Mouse (Mus musculus) kidney, adult 9 months (tissue): ENCODE measurements around the gene Gja10.

Source experiments
- DNase-seq: peaks from one replicate; pipeline ENCODE4 v3.0.0; 2022

The Gja10 gene

GRCm38 (mm10) chr4:32602660-32603059 lies at the start of gene Gja10:
Gene Gja10 (minus strand): TSS chr4:32602760.
- DNase-seq: no peak

- no peak for DNase-seq
Measured at GRCm38 (mm10) chr4:32651669-32652068, 49.1 kb upstream of the Gja10 start.

GRCm38 (mm10) chr4:32621637-32622036 lies 19.1 kb upstream of the Gja10 start:
- DNase-seq: no peak

- DNase-seq: peak; percentile 100
Measured at GRCm38 (mm10) chr4:32615034-32615881, 12.7 kb upstream of the Gja10 start, which contains the start of gene Casp8ap2. Gene Casp8ap2 (plus strand): TSS chr4:32615451.

GRCm38 (mm10) chr4:32601135-32601534 lies 1.4 kb downstream of the Gja10 start:
- peak; percentile 33 for DNase-seq

GRCm38 (mm10) chr4:32588237-32588636 lies 14.3 kb downstream of the Gja10 start:
- DNase-seq: no peak

- DNase-seq: no peak
Measured at GRCm38 (mm10) chr4:32587543-32587942, 15.0 kb downstream of the Gja10 start.

- DNase-seq: peak; percentile 62
Measured at GRCm38 (mm10) chr4:32586596-32586995, 16.0 kb downstream of the Gja10 start.

- DNase-seq: no peak
Measured at GRCm38 (mm10) chr4:32584181-32584580, 18.4 kb downstream of the Gja10 start.

GRCm38 (mm10) chr4:32579850-32580249 lies 22.7 kb downstream of the Gja10 start:
- DNase-seq: no peak

GRCm38 (mm10) chr4:32575165-32575564 lies 27.4 kb downstream of the Gja10 start:
- DNase-seq: no peak

GRCm38 (mm10) chr4:32574604-32575003 lies 28.0 kb downstream of the Gja10 start:
- no peak for DNase-seq

GRCm38 (mm10) chr4:32573586-32573985 lies 29.0 kb downstream of the Gja10 start:
- peak; percentile 30 for DNase-seq

GRCm38 (mm10) chr4:32572118-32572517 lies 30.4 kb downstream of the Gja10 start:
- peak; percentile 56 for DNase-seq

GRCm38 (mm10) chr4:32571441-32571840 lies 31.1 kb downstream of the Gja10 start:
- no peak for DNase-seq

GRCm38 (mm10) chr4:32570939-32571317 lies 31.6 kb downstream of the Gja10 start:
- no peak for DNase-seq

GRCm38 (mm10) chr4:32569995-32570938 lies 32.3 kb downstream of the Gja10 start:
- DNase-seq: peak; percentile 47

GRCm38 (mm10) chr4:32569054-32569453 lies 33.5 kb downstream of the Gja10 start:
- no peak for DNase-seq

GRCm38 (mm10) chr4:32564918-32565317 lies 37.6 kb downstream of the Gja10 start:
- DNase-seq: no peak

- DNase-seq: no peak
Measured at GRCm38 (mm10) chr4:32564416-32564815, 38.1 kb downstream of the Gja10 start.

GRCm38 (mm10) chr4:32562319-32563115 lies 40.0 kb downstream of the Gja10 start:
- no peak for DNase-seq

GRCm38 (mm10) chr4:32561555-32562095 lies 40.9 kb downstream of the Gja10 start:
- DNase-seq: peak; percentile 57
